28 mouse cellular contexts compared by ENCODE assay signal in the genomic region with DNA sequence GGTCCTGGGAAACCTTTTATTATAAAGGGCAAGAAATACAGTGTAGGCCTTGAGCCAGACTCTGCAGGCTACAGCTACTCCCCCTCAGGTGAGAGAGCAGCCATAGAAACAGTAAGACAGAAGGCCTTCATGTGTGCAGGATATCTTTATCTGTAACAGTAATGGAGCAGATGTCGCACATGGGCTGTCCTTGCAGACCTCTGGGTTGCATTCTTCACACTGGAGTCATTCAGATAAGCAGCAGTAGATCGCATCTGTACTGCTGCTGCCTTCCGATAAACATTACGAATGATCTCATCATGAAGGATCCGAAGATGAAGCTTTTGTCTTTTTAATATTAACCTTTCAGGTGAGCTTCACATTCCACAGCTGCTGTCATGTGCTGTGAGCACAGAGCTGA. TPM values are rescaled to one million over a fixed set of nuclear protein-coding genes. Genes with fewer than 3 reads are reported as not detected.
DNase-seq lines count a peak whose midpoint lies in the region; ATAC-seq and TF ChIP-seq lines count a peak whose summit lies in the region.
"Had no signal": no experiment of that assay in that cellular context is flagged by ENCODE, and none has a peak within 500 bp of the region (broad histone marks: within the 10 kb centered on the region; RNA-seq: fewer than 3 reads in every experiment).

No protein-coding gene starts in this region.

- peak; percentile 94 for TF ChIP-seq EP300 in liver, embryonic 14.5 days (IDR thresholded peaks at IDR 0.05; ENCODE audit: low read depth)
- no peak for TF ChIP-seq EP300 in stomach, postnatal 0 days (optimal IDR thresholded peaks at IDR 0.05)

- H3K4me3 ChIP-seq in liver, embryonic 14.5 days (ENCODE audit: insufficient read depth in 1 of 2, low read depth in 2 of 2, low read length in 2 of 2): peak overlapping the region in 1 of 2 experiments; percentile 6; a peak in 1 of 4 replicates
- no peak overlapping the region for H3K4me3 ChIP-seq in stomach, postnatal 0 days (ENCODE audit: low read depth, low read length)
- H3K4me3 ChIP-seq: embryonic facial prominence, embryonic 12.5 days; erythroblast, embryonic 14.5 days; forebrain, embryonic 13.5 days; heart, embryonic 15.5 days; megakaryocyte, embryonic 14.5 days had no signal

- TF ChIP-seq CTCF in liver, embryonic 14.5 days (IDR thresholded peaks at IDR 0.05; ENCODE audit: low read depth): no peak
- TF ChIP-seq CTCF in stomach, postnatal 0 days (IDR thresholded peaks at IDR 0.05; ENCODE audit: low read depth): no peak

- peak overlapping the region; percentile 48 for H3K4me2 ChIP-seq in liver, embryonic 14.5 days (ENCODE audit: low read depth)
- H3K4me2 ChIP-seq in stomach, postnatal 0 days (replicated peaks; ENCODE audit: low read depth): no peak overlapping the region
- H3K4me2 ChIP-seq: embryonic facial prominence, embryonic 12.5 days; forebrain, embryonic 13.5 days; heart, embryonic 15.5 days; hindbrain, embryonic 14.5 days had no signal

- ATAC-seq in erythroblast, adult 5-6 weeks (replicated peaks; ENCODE audit: low FRiP score, poor library complexity, severe bottlenecking): peak; percentile 68
- peak; percentile 93 for ATAC-seq in liver, embryonic 14.5 days (ENCODE audit: insufficient read depth)
- no peak for ATAC-seq in stomach, postnatal 0 days (ENCODE audit: low FRiP score, low TSS enrichment)
- ATAC-seq: forebrain, embryonic 13.5 days; inflammation-experienced regulatory T-cells, adult 6 months; Patski had no signal

- intact Hi-C loops in heart, postnatal 10 days (cut with DNase I): no loop called here

- peak overlapping the region; percentile 34; the same call in 1 of the 2 replicates for H3K9ac ChIP-seq in liver, embryonic 14.5 days (replicated peaks)
- no peak overlapping the region for H3K9ac ChIP-seq in stomach, postnatal 0 days (ENCODE audit: low read length)
- H3K9ac ChIP-seq: embryonic facial prominence, embryonic 12.5 days; forebrain, embryonic 13.5 days; heart, embryonic 15.5 days; hindbrain, embryonic 14.5 days had no signal

- H3K4me1 ChIP-seq in liver, embryonic 14.5 days (replicated peaks; ENCODE audit: control insufficient read depth in 2 of 2, insufficient read depth in 2 of 2, low read length in 1 of 2): peaks cover 12 to 20% of the 10 kb centered on the region in 2 experiments
- no peaks in the 10 kb centered on the region for H3K4me1 ChIP-seq in stomach, postnatal 0 days (replicated peaks; ENCODE audit: control insufficient read depth, insufficient read depth)
- H3K4me1 ChIP-seq: embryonic facial prominence, embryonic 12.5 days; forebrain, embryonic 13.5 days; heart, embryonic 15.5 days had no signal

- WGBS in liver, embryonic 14.5 days (ENCODE audit: insufficient replicate concordance): 11% methylated on average over 5 of the region's 5 CpGs
- 85% methylated on average over 5 of the region's 5 CpGs for WGBS in stomach, postnatal 0 days

- peaks cover 3% of the 10 kb centered on the region; the same call in 1 of the 2 replicates for H3K36me3 ChIP-seq in liver, embryonic 14.5 days (replicated peaks; ENCODE audit: control insufficient read depth, insufficient read depth, low read depth)
- no peaks in the 10 kb centered on the region for H3K36me3 ChIP-seq in stomach, postnatal 0 days (ENCODE audit: control insufficient read depth, insufficient read depth, low read length)

- H3K27me3 ChIP-seq in liver, embryonic 14.5 days (ENCODE audit: control insufficient read depth, insufficient read depth, low read length): no peaks in the 10 kb centered on the region
- H3K27me3 ChIP-seq in stomach, postnatal 0 days (ENCODE audit: control insufficient read depth, insufficient read depth, low read length): no peaks in the 10 kb centered on the region
- H3K27me3 ChIP-seq: embryonic facial prominence, embryonic 12.5 days; forebrain, embryonic 13.5 days; heart, embryonic 15.5 days; megakaryocyte, embryonic 14.5 days; Patski had no signal

- H3K9me3 ChIP-seq in liver, embryonic 14.5 days (ENCODE audit: control insufficient read depth, low read length): no peaks in the 10 kb centered on the region; the same call in 1 of the 2 replicates
- no peaks in the 10 kb centered on the region for H3K9me3 ChIP-seq in stomach, postnatal 0 days (ENCODE audit: control insufficient read depth, low read length)
- H3K9me3 ChIP-seq: embryonic facial prominence, embryonic 12.5 days; forebrain, embryonic 13.5 days had no signal

- H3K27ac ChIP-seq in liver, embryonic 14.5 days: peak overlapping the region; percentile 29; the same call in 1 of the 2 replicates
- no peak overlapping the region for H3K27ac ChIP-seq in stomach, postnatal 0 days (replicated peaks)
- H3K27ac ChIP-seq: embryonic facial prominence, embryonic 12.5 days; forebrain, embryonic 13.5 days; heart, embryonic 15.5 days; hindbrain, embryonic 14.5 days had no signal

- DNase-seq in adrenal gland, adult 2 months: peak; percentile 39
- no peak for DNase-seq in adrenal gland, postnatal 25 days
- peak; percentile 52 to 73 (median 64) for DNase-seq in liver, embryonic 14.5 days (ENCODE audit: low read depth in 3 of 3, low spot score in 3 of 3)
- no peak for DNase-seq in stomach, postnatal 0 days (ENCODE audit: low spot score)
- DNase-seq in thymus, postnatal 4 days: no peak
- no peak for DNase-seq in heart, postnatal 10 days
- DNase-seq: cerebellum, adult 18-20 months; cerebellum, postnatal 25 days; heart, postnatal 4 days; kidney, adult 9 months; kidney, postnatal 25 days; layer of hippocampus, postnatal 36 days; lung, adult 18-20 months; lung, postnatal 10 days; midbrain, embryonic 14.5 days; retina, postnatal 1 day; right cerebral cortex, postnatal 25 days; spleen, adult 18-20 months; thymus, postnatal 14 days had no signal

RNA-seq across cellular contexts. Expression of gene Ahi1, which starts 17.1 kb away (rescaled TPM):
- 10 to 100 TPM; 28.1 to 31.8 TPM for total RNA-seq in adrenal gland, adult 2 months (2021)
- polyA plus RNA-seq in adrenal gland, adult 2 months (2012; rRNA removed): 3.9 and 4.4 TPM in 2 replicates
- 31.9 and 33.1 TPM in 2 replicates for total RNA-seq in adrenal gland, postnatal 25 days (2021)
- total RNA-seq in erythroblast, adult 5-6 weeks (2015; ENCODE audit: low replicate concordance): 5.2 and 9.4 TPM in 2 replicates
- 5.7 and 9.1 TPM in 2 replicates for total RNA-seq in erythroblast, adult 5-6 weeks (2017; ENCODE audit: low replicate concordance)
- polyA plus RNA-seq in liver, embryonic 14.5 days (2012; rRNA removed): 3.5 and 4.2 TPM in 2 replicates
- polyA plus RNA-seq in liver, embryonic 14.5 days (2014; fragmentation: Nextera tagmentation; extraction: Ambion mirVana): 4.6 and 5.3 TPM in 2 replicates
- polyA plus RNA-seq in stomach, postnatal 0 days (2015; fragmentation: Nextera tagmentation; extraction: Ambion mirVana): 4.2 and 4.5 TPM in 2 replicates
- total RNA-seq in heart, postnatal 10 days (2021): 1 to 10 TPM; 2.6 to 3.0 TPM

Comparison
In these comparisons a context has a peak if more than half of its experiments do, and no peak if none do; other contexts are left out.
1. DNase-seq: peak in adrenal gland, adult 2 months (single experiment) and liver, embryonic 14.5 days (3 of 3); none in adrenal gland, postnatal 25 days (single experiment), stomach, postnatal 0 days (single experiment), thymus, postnatal 4 days (single experiment) and heart, postnatal 10 days (0 of 2).